Mouse (Mus musculus): ENCODE measurements around the gene Klhl29. TPM values are rescaled to one million over a fixed set of nuclear protein-coding genes. Genes with fewer than 3 reads are reported as not detected.
A peak's percentile ranks its signal among the peaks of the same experiment; 100 is the strongest.

The Klhl29 gene
- polyA plus RNA-seq, 1 experiment = 36.1 TPM

GRCm38 (mm10) chr12:5267271-5268187 is 108.0 kb downstream of the Klhl29 start:
- no peak for DNase-seq (ENCODE audit: low read depth)
- TF ChIP-seq CTCF (IDR thresholded peaks at IDR 0.05; ENCODE audit: borderline replicate concordance, extremely low read depth, insufficient read depth, insufficient read length) (no peak), POLR2A (IDR thresholded peaks at IDR 0.05; ENCODE audit: borderline replicate concordance, extremely low read depth, insufficient read depth, insufficient read length, poor library complexity, severe bottlenecking) (no peak)

- TF ChIP-seq CTCF (IDR thresholded peaks at IDR 0.05; ENCODE audit: borderline replicate concordance, extremely low read depth, insufficient read depth, insufficient read length) = no peak
- no peak for DNase-seq (ENCODE audit: low read depth)
Measured at GRCm38 (mm10) chr12:5266773-5267172, 108.7 kb downstream of the Klhl29 start.

- TF ChIP-seq CTCF (IDR thresholded peaks at IDR 0.05; ENCODE audit: borderline replicate concordance, extremely low read depth, insufficient read depth, insufficient read length) = no peak
- TF ChIP-seq POLR2A (IDR thresholded peaks at IDR 0.05; ENCODE audit: borderline replicate concordance, extremely low read depth, insufficient read depth, insufficient read length, poor library complexity, severe bottlenecking) = no peak
- DNase-seq (ENCODE audit: low read depth) = no peak
Measured at GRCm38 (mm10) chr12:5261476-5261875, 114.0 kb downstream of the Klhl29 start.

GRCm38 (mm10) chr12:5258779-5259178 is 116.7 kb downstream of the Klhl29 start:
- DNase-seq (ENCODE audit: low read depth) = no peak
- no peak for TF ChIP-seq CTCF (IDR thresholded peaks at IDR 0.05; ENCODE audit: borderline replicate concordance, extremely low read depth, insufficient read depth, insufficient read length)

- TF ChIP-seq CTCF (IDR thresholded peaks at IDR 0.05; ENCODE audit: borderline replicate concordance, extremely low read depth, insufficient read depth, insufficient read length) (no peak), POLR2A (IDR thresholded peaks at IDR 0.05; ENCODE audit: borderline replicate concordance, extremely low read depth, insufficient read depth, insufficient read length, poor library complexity, severe bottlenecking) (no peak)
- DNase-seq (ENCODE audit: low read depth) = no peak
Measured at GRCm38 (mm10) chr12:5257174-5257573, 118.3 kb downstream of the Klhl29 start.

GRCm38 (mm10) chr12:5255079-5255478 is 120.4 kb downstream of the Klhl29 start:
- DNase-seq (ENCODE audit: low read depth) = peak; percentile 83
- no peak for TF ChIP-seq CTCF (IDR thresholded peaks at IDR 0.05; ENCODE audit: borderline replicate concordance, extremely low read depth, insufficient read depth, insufficient read length)
- no peak for TF ChIP-seq POLR2A (IDR thresholded peaks at IDR 0.05; ENCODE audit: borderline replicate concordance, extremely low read depth, insufficient read depth, insufficient read length, poor library complexity, severe bottlenecking)

GRCm38 (mm10) chr12:5254246-5254982 is 121.1 kb downstream of the Klhl29 start:
- no peak for DNase-seq (ENCODE audit: low read depth)
- no peak for TF ChIP-seq POLR2A (IDR thresholded peaks at IDR 0.05; ENCODE audit: borderline replicate concordance, extremely low read depth, insufficient read depth, insufficient read length, poor library complexity, severe bottlenecking)
- TF ChIP-seq CTCF (IDR thresholded peaks at IDR 0.05; ENCODE audit: borderline replicate concordance, extremely low read depth, insufficient read depth, insufficient read length) = no peak

- peak; percentile 79 for DNase-seq (ENCODE audit: low read depth)
- TF ChIP-seq CTCF (IDR thresholded peaks at IDR 0.05; ENCODE audit: borderline replicate concordance, extremely low read depth, insufficient read depth, insufficient read length) (no peak), POLR2A (IDR thresholded peaks at IDR 0.05; ENCODE audit: borderline replicate concordance, extremely low read depth, insufficient read depth, insufficient read length, poor library complexity, severe bottlenecking) (no peak)
Measured at GRCm38 (mm10) chr12:5253289-5254005, 122.0 kb downstream of the Klhl29 start.

GRCm38 (mm10) chr12:5252569-5252968 is 122.9 kb downstream of the Klhl29 start:
- DNase-seq (ENCODE audit: low read depth) = peak; percentile 74
- no peak for TF ChIP-seq POLR2A (IDR thresholded peaks at IDR 0.05; ENCODE audit: borderline replicate concordance, extremely low read depth, insufficient read depth, insufficient read length, poor library complexity, severe bottlenecking)
- no peak for TF ChIP-seq CTCF (IDR thresholded peaks at IDR 0.05; ENCODE audit: borderline replicate concordance, extremely low read depth, insufficient read depth, insufficient read length)

- TF ChIP-seq CTCF (IDR thresholded peaks at IDR 0.05; ENCODE audit: borderline replicate concordance, extremely low read depth, insufficient read depth, insufficient read length) (no peak), POLR2A (IDR thresholded peaks at IDR 0.05; ENCODE audit: borderline replicate concordance, extremely low read depth, insufficient read depth, insufficient read length, poor library complexity, severe bottlenecking) (no peak)
- DNase-seq (ENCODE audit: low read depth) = no peak
Measured at GRCm38 (mm10) chr12:5250042-5250441, 125.4 kb downstream of the Klhl29 start.

GRCm38 (mm10) chr12:5249068-5249467 is 126.4 kb downstream of the Klhl29 start:
- TF ChIP-seq POLR2A (IDR thresholded peaks at IDR 0.05; ENCODE audit: borderline replicate concordance, extremely low read depth, insufficient read depth, insufficient read length, poor library complexity, severe bottlenecking) (no peak), CTCF (IDR thresholded peaks at IDR 0.05; ENCODE audit: borderline replicate concordance, extremely low read depth, insufficient read depth, insufficient read length) (no peak)
- no peak for DNase-seq (ENCODE audit: low read depth)

All from brain, embryonic 14.5 days (tissue).